Mouse (Mus musculus): ENCODE results near the gene Nav2. TPM values are rescaled to one million over a fixed set of nuclear protein-coding genes. Genes with fewer than 3 reads are reported as not detected.

The Nav2 gene
- total RNA-seq, 2 experiments from 2014 or later: 1.4 TPM

DNA sequence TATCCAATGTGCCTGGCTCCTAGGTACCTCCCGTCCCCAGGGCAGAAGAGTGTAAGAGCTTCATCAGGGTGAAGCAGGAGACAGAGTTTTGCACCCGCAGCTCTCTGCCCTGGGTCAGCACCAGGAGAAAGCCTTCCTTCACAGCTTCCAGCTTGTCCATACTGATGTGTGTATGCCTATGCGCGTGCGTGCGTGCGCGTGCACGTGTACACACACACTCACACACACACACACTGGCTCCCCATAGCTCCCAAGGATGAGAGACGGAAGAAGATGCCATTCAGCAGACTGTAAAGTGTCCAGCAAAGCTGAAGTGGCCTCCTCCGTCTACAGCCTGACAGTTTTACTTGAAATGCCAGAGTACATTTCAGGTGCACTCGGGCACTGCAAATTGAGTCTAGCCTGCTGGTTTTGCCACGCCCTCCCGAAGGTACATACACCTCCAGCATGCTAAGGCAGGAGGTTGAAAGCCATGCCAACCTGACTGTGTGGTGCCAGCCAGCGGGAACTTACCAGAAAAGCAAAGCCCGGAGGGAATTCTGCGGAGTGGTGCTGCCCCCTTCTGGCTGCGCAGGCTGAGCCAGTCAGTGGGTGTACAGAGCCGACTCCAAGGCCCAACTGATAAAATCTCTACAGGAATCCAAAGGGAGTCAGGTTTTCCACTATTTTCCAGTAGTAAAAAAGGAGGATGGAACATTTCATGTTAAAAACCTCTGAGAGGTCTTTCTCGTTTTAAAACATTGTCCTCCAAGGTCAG, 212.6 kb downstream of the Nav2 start:
- ATAC-seq (replicated peaks; ENCODE audit: low FRiP score, low TSS enrichment, poor library complexity, severe bottlenecking): peak; percentile 69

DNA sequence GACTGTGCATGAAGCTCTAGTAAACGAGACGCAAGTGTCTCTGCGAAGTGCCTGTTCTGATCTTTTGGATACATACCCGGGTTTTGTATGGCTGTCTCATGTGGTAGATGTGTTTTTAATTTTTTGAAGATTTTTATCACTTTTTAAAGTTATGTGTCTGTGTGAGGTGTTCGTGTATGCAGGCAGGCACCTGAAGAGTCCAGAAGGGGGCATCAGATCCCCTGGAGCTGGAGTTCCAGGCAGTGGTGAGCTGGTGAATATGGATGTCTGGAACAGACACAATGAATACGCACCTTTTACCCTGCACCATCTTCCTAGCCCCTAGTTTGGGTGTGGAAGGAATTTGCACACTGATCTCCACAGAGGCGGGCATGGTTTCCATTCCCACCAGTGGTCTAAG, 214.0 kb downstream of the Nav2 start:
- ATAC-seq (replicated peaks; ENCODE audit: low FRiP score, low TSS enrichment, poor library complexity, severe bottlenecking): no peak

DNA sequence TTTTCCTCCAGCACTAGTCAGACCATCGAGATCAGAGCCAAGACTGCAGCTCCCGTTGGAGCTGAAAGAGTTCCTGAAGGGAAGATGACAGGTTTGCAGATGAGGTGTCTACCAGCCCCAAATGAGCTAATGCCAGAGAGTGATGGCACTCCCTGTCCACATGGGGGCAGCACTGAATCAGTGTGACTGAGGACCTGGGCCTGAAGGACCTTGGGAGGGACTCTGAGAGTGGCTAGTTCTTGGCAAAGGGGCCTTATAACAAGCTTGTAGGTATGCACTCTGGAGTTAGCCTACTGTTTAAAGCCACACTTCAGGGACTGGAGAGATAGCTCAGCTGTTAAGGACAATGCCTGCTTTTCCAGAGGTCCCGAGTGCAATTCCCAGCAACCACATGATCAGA, 217.0 kb downstream of the Nav2 start:
- peak; percentile 80 for ATAC-seq (replicated peaks; ENCODE audit: low FRiP score, low TSS enrichment, poor library complexity, severe bottlenecking)

DNA sequence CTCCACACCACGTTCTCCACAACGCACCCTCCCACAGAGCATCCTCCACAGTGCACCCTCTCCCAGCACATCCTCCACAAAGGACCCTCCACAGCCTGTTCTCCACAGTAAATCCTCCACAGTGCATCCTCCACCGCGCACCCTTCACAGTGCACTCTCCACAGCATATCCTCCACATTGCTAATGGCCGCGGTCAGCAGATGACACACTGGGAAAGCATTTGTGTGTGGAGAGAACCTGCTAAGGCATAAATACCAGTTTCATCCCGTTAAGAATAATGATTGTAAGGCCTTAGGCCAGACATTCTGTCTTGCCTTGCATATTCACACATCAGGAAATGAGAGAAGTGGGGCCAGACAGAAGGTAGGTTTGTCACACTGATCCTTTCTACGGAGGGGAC, 219.7 kb downstream of the Nav2 start:
- no peak for ATAC-seq (replicated peaks; ENCODE audit: low FRiP score, low TSS enrichment, poor library complexity, severe bottlenecking)

DNA sequence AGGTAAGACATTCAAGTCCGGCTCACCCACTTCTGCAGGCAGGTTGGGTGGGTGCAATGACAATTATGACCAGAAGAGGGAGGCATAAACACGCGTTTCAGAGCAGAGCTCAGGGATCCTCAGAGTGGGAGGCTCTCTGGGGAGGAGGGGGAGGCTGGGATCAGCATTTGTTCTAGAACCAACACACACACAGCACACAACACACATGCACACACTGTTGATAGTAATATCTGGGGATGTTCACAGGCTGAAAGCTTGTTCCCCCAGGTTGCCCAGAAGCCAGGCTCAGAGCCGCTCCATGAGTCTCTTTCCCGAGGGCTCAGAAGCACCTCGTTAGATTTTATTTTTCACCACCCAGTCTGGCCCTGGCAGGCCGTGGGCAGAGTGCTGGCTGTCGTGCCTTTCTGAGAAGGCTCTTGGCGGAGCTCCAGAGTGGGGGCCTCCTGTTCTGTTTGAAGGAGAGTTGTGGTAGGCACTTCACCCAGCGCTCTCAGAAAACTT, 224.4 kb downstream of the Nav2 start:
- ATAC-seq (replicated peaks; ENCODE audit: low FRiP score, low TSS enrichment, poor library complexity, severe bottlenecking): peak; percentile 84

DNA sequence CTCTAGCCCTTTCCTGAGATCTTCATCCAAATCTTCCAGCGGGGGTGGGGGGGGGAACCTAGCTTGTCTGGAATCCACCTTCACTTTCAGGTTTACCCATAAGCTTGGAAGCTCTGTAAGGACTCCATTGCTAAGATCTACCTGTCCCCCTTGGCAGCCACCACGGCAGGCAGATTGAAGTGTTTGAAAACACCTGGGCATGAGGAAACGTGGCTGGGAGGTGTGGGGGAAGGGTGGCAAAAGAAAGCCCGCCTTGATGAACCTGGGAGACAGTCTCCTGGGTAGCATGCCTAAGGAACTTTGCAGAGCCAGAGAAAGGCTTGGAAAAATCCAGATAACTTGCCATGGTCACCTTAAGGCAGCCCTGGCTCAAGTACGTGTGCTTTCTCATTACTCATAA, 225.9 kb downstream of the Nav2 start:
- ATAC-seq (replicated peaks; ENCODE audit: low FRiP score, low TSS enrichment, poor library complexity, severe bottlenecking): no peak

DNA sequence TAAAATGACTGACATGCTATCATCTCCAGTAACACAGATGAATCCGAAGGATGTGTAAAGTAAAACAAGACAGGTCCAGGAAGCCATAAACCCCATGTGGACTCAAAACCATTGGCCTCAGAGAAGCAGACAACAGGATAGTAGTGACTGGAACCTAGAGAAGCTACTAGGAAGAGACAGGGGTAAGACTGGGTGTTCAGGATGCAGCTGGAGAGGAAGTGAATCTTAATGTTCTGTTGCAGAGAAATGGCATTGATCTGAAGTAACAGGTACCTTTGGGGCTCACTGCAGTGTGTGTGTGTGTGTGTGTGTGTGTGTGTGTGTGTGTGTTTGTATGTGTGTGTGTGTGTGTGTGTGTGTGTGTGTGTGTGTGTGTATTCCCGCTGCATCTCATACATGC, 231.2 kb downstream of the Nav2 start:
- no peak for ATAC-seq (replicated peaks; ENCODE audit: low FRiP score, low TSS enrichment, poor library complexity, severe bottlenecking)

DNA sequence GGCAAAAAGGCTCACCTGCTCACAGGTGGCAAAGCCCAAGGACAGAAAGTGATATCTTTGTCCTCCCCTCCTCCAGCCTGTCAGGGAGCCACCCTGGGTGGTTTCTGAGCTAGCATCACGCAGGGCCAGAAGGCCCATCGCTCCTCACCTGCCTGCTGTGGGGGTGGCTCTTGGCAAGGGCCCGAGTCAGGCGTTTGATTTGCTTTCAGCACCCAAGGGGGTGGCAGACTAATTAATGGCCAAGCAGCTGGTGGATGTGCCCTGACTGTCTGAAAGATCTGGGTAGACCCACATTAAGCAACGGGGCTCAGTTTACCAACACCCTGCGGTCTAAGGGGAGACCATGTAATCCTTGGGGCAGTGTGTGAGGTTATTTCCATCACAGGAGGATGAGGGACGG, 235.4 kb downstream of the Nav2 start:
- no peak for ATAC-seq (replicated peaks; ENCODE audit: low FRiP score, low TSS enrichment, poor library complexity, severe bottlenecking)

DNA sequence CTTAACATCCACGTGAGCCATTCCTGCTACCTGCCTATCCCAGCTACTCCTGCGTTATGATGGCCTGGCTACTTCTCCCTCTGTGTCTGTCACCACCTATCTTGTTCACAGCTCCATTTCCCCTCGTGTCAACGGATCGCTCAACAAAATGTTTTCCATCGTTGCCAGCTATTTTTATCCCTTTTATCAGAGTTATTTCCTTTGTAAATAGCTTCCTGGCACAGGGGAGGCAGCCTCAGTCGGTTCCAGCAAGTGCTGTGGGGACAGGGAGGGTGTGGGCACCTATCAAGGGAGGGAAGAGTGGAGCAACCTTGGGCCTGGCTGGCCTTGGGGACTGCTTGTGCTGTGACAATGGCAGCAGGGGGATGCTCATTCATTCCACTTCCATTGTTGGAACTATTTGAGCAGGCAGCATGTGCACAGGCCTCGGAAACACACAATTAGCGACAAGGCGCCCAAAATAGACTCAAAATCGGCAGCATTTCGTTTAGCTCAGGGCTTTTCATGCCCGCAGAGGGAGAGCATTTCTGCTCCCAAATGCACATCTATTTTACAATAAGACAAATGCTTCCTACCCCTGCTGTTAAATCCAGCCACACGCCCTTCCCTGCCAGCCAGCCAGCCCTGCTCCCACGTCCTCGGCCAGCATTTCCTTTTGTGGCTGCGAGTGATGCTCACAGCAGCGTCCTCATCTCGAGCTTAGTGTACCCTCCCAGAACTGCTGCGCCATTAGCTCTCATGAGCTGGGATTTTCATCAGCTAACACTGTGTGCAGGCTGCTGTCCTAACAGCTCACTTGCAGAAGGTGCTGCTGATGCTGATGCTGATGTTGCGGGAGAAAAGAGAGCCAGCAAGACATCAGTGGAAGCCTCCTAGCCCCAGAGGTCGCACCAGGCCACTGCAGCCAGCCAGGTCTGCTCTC, 237.5 kb downstream of the Nav2 start:
- no peak for ATAC-seq (replicated peaks; ENCODE audit: low FRiP score, low TSS enrichment, poor library complexity, severe bottlenecking)

DNA sequence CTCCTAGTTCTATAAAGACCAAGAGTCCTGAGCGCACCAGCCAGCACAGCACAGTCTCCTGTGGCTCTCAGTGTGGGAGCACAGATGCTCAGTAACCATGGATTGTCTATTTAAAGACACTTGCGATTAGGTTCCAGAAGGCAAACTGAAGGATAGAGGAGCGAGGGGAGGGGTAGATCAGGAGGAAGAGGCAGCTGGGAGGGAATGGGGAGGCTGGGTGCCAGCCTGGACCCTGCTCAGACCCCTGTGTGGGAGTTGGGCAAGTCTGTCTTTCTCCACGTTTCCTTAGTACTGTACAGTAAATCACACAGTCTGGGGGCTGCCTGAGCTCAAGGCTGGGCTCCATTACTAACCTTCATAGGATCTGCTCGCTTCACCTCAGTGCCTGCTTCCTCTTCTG, 243.8 kb downstream of the Nav2 start:
- ATAC-seq (replicated peaks; ENCODE audit: low FRiP score, low TSS enrichment, poor library complexity, severe bottlenecking): no peak

DNA sequence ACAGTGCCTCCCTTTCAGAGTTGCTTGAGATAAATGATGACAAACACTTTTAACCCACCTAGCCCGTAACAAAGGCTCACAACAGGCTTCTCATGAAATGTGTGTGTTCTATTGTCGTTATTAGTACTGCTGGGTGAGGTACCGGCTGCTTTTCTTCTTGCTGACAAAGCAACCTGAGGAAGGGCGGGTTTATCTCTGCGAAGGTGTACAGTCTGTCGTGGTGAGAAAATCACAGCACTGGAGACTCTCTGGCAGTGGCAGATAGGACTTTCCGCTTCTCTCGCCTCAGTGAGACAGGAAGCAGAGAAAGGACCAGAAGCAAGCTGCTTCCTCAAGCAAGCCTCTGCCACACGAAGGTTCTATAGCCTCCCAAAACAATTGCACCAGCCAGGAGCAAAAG, 244.2 kb downstream of the Nav2 start:
- ATAC-seq (replicated peaks; ENCODE audit: low FRiP score, low TSS enrichment, poor library complexity, severe bottlenecking): no peak

DNA sequence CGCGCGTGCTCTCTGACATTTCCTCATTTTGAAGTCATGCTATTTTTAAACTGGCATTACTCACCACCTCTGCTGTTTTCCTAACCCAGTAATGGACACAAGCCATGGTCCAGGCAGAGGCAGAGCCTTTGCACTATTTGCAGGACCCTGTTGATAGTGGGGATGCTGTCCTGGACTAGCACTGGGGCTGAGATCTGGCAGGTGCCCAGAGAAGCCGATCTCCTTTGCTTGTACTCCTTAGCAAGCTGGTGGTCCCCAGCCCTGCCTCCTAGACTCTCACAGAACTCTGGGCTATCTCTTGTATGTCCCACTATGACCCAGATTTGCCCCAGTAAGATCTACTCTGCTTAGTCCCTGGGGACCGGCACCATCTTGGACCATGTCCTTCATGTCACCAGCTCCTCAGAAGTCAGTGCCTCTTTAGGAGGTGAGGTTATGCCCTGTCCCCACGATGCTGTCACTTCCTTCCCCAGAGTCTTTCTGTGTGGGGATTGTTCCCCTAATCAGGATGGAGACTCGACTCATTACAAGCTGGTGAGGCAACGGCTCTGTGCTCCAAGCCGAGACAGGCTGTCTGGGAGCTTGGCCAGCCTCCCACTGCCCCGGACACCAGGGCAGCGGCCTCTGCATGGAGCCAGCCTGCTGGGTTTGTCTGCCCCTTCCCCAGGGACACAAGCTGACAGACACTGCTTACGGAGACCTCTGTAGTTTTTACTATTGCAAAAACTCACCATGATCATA, 250.3 kb downstream of the Nav2 start:
- ATAC-seq (replicated peaks; ENCODE audit: low FRiP score, low TSS enrichment, poor library complexity, severe bottlenecking): no peak

DNA sequence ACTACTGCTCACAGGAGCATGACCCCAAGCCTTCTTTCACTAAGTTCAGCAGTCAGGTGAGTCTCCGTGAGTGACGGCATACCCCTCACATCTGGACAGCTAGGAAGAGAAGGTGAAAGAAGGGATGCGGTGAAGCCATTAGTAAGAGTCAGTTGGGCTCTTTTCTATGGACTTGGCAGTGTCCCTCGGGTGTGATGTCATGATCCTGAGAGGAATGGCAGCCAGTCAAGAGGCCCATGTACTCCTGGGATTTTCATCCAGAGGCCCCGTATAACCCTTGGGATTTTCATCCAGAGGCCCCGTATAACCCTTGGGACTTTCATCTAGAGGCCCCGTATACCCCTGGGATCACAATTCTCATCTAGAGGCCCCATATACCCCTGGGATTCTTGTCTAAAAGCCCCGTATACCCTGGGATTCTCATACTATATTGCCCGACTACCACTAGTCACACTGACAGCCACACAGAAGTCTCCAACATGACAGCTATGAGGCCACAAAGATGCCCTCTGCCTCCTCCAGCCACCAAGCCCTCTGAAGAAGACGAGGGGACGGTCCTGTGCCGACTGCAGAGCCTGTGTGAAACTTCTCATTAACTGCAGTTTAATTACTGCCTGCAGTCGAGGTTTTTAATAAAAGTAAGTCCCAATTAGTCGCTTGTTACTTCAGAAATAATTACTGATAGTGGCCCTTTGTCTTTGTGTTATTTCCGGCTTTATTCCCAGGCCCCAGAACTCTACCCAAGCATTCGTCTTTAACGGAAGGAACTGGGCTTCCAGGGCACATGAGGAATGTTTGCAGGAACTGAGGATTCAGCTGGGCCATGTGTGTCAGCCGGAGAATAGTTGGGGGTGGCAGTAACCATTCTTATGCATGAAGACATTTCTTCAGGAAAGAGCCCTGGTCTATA, 251.4 kb downstream of the Nav2 start:
- no peak for ATAC-seq (replicated peaks; ENCODE audit: low FRiP score, low TSS enrichment, poor library complexity, severe bottlenecking)

DNA sequence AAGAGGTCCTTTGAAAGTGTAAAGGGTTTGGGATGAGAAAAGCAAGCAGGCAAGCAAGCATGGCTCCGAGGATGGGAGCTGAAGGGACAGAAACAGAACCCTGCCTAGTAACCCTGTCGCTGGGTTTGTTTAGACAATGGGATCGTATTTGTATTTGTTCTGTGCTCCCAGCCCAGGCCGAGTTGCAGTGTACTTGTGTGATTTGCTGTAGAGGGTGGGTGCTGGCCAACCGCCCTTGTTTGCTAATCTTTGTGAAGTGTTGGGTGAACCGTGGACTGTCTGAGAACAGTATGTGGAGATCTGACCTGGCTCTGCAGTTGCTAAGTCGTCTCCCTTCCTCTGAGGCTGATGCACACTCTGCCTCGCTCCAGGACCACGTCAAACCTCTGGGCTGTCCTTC, 253.6 kb downstream of the Nav2 start:
- ATAC-seq (replicated peaks; ENCODE audit: low FRiP score, low TSS enrichment, poor library complexity, severe bottlenecking): no peak

DNA sequence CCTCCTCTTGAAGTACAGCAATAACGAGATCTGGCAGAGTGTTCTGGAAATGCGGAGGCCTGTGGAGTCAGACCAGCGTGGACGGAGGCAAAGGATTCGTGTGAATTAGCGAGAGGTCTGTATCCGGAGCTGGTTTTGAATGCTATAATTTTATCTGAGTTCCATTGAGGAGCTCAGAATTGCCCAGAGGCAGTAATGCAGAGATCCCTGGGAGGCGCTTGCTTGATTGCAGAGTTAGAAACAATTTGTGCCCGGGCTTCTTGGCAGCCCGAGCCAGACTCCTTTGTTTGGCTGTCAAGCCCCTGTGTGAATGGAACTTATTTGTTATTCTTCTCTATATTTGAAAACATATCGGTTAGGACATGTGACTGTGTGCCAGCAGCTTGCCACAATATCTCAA, 255.3 kb downstream of the Nav2 start:
- ATAC-seq (replicated peaks; ENCODE audit: low FRiP score, low TSS enrichment, poor library complexity, severe bottlenecking): no peak

DNA sequence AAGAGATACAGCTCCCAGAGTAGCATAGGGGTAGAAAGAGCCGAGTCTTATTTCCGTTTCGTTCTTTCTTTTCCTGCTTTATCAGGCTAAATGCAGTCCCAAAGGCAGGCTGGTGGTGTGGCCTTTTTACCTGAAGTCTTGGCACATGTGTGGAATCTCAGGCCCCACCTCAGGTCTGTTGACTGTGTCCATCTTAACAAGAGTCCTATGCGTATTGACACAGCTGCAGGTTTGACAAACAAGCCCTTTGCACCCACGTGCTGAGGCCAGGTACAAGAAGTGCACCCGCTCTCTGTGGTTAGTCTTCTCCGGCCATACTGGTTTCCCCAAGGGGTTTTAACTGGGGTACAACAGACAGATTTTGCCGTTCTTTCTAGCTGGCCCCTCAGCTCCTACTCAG, 256.4 kb downstream of the Nav2 start:
- no peak for ATAC-seq (replicated peaks; ENCODE audit: low FRiP score, low TSS enrichment, poor library complexity, severe bottlenecking)

DNA sequence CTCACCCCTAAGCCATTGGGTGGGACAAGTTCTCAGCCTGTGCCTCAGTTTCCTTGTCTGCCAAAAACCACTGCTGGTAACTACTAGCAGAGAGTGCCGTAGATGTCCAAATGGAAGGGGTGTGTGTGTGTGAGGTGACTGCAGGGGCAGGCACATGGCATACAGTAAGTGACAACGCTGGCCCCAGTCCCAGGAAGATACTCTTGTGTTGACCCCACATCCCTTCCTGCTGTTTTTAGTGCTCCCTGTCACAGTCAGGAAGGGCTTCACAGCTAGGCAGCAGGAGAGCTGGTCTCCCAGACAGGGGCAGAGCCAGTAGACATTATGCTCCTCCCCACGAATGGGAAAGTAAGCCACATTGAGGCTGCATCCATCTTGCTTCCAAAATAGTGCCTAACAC, 264.4 kb downstream of the Nav2 start:
- ATAC-seq (replicated peaks; ENCODE audit: low FRiP score, low TSS enrichment, poor library complexity, severe bottlenecking): no peak

DNA sequence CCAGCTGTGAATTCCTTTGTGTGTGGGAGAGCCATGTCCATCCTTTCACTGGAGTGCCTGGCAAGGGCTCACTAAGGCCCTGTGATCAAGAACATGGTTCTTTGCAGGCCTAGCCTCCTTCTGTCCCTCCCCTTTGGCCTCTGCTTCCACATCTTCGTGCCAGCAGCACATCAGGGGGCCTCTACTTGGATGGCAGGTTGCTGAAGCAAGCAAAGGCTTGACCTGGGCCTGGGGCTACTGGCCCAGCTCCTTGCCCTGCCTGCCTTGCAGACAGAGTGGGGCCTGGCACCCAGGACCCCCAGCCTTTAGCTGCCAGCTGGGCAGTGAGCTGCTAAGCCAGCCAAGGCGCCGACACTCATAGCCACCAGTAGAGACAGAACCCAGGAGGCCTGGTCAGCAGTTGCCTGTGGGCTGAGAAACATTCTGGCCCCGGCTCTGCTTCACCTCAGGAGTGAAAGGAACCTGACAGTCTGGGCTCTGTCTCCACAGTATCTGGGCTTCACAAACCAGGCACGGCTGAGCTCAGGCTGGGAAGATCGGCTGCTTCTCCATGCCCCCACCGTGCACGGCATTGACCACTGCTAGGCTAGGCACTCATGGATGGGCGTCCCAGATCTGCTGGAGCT, 267.4 kb downstream of the Nav2 start:
- ATAC-seq (replicated peaks; ENCODE audit: low FRiP score, low TSS enrichment, poor library complexity, severe bottlenecking): no peak

Measured in megakaryocyte-erythroid progenitor cell, adult 5-6 weeks (primary cell).